8 mouse cellular contexts compared by ENCODE assay signal in the genomic region with DNA sequence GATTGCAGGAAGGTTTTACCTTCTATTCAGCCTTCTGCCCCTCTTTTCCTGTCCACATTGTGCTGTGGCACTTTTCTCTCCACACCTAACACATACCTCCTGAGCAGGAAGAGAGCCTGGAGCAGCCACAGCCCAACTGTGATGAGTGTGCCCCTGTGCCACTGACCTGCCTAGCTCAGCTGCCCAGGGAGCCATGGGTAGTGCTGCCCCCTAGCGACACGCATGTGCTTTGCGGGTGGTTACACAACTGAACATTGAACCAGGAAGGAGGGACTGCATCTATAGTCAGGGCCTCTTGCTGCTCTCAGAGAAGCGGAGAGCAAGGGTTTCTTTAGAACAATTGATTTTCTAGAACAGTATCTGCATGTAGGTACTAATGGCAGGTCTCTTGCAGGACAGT. TPM values are rescaled to one million over a fixed set of nuclear protein-coding genes. Genes with fewer than 3 reads are reported as not detected.
DNase-seq lines count a peak whose midpoint lies in the region; ATAC-seq lines count a peak whose summit lies in the region.

No protein-coding gene starts in this region.

- peak overlapping the region; percentile 98 for H3K4me3 ChIP-seq in megakaryocyte, embryonic 14.5 days (replicated peaks)

- H3K27me3 ChIP-seq in megakaryocyte, embryonic 14.5 days (replicated peaks) = no peaks in the 10 kb centered on the region

- peak; percentile 46 for ATAC-seq in common myeloid progenitor, adult 5-6 weeks (replicated peaks; ENCODE audit: low read depth, poor library complexity, severe bottlenecking)

- H3K36me3 ChIP-seq in megakaryocyte, embryonic 14.5 days (replicated peaks; ENCODE audit: low read length) = peaks cover 59% of the 10 kb centered on the region

- DNase-seq in T-cell, adult 2 months (ENCODE audit: low spot score) = peak; percentile 89
- DNase-seq in gastrocnemius, adult 8-10 months (ENCODE audit: low spot score in 2 of 2) = peak; percentile 63 to 67
- DNase-seq in induced T-regulatory cell, adult 2 months (ENCODE audit: low read depth) = peak; percentile 95
- peak; percentile 73 to 79 for DNase-seq in left cerebral cortex, adult 8-10 months (ENCODE audit: low spot score in 2 of 2)
- DNase-seq in right cerebral cortex, adult 2 months (ENCODE audit: low spot score in 2 of 2) = peak; percentile 88 to 91
- peak; percentile 91 for DNase-seq in urinary bladder, postnatal 14 days (ENCODE audit: low spot score)

- no peaks in the 10 kb centered on the region for H3K9me3 ChIP-seq in megakaryocyte, embryonic 14.5 days

- H3K4me1 ChIP-seq in megakaryocyte, embryonic 14.5 days = peaks cover 97% of the 10 kb centered on the region

RNA-seq across cellular contexts. Expression of a gene that starts 2.3 kb away (rescaled TPM):
- total RNA-seq in common myeloid progenitor, adult 5-6 weeks (2017) = 115 and 135 TPM in 2 replicates
- total RNA-seq in gastrocnemius, adult 8-10 months (2022) = 1 to 10 TPM; 3.7 to 7.8 (median 7.1) TPM
- 100 to 1,000 TPM; 702 to 768 (median 723) TPM for total RNA-seq in left cerebral cortex, adult 8-10 months (2022)
- polyA plus RNA-seq in megakaryocyte, embryonic 14.5 days (2012; ENCODE audit: insufficient read depth, low replicate concordance) = 6.4 and 14.5 TPM in 2 replicates

RNA-seq across cellular contexts. Expression of a gene that starts 37.2 kb away (rescaled TPM):
- 0.14 and 0.15 TPM in 2 replicates for total RNA-seq in common myeloid progenitor, adult 5-6 weeks (2017)
- total RNA-seq in gastrocnemius, adult 8-10 months (2022) = under 1 TPM in 1 of 4 experiments, not detected in 3; 0.13 TPM
- 1 to 10 TPM; 2.3 to 3.4 (median 2.8) TPM for total RNA-seq in left cerebral cortex, adult 8-10 months (2022)
- polyA plus RNA-seq in megakaryocyte, embryonic 14.5 days (2012; ENCODE audit: insufficient read depth, low replicate concordance) = not detected in 2 replicates

Comparison
In these comparisons a context has a peak if more than half of its experiments do, and no peak if none do; other contexts are left out.
1. Peak in every context shown above with its lines: DNase-seq, ATAC-seq and H3K4me3 ChIP-seq.
2. RNA of a gene that starts 2.3 kb away (total RNA-seq): 702 to 768 TPM in left cerebral cortex, adult 8-10 months and 115 to 135 TPM in common myeloid progenitor, adult 5-6 weeks; 3.7 to 7.8 TPM in gastrocnemius, adult 8-10 months; every median in the first group is over 10 times any median in the second.